ENCODE assay signal across 10 mouse cellular contexts in genomic region chr6:142040306-142041175, GRCm38 (mm10). TPM values are rescaled to one million over a fixed set of nuclear protein-coding genes. Genes with fewer than 3 reads are reported as not detected.
A peak's percentile ranks its signal among the peaks of the same experiment; 100 is the strongest.
DNase-seq lines count a peak whose midpoint lies in the region; ATAC-seq and TF ChIP-seq lines count a peak whose summit lies in the region.
"Had no signal": no experiment of that assay in that cellular context is flagged by ENCODE, and none has a peak within 500 bp of the region (broad histone marks: within the 10 kb centered on the region; RNA-seq: fewer than 3 reads in every experiment).

No protein-coding gene starts in this region.

- H3K4me1 ChIP-seq in heart, embryonic 10.5 days: no peaks in the 10 kb centered on the region
- H3K4me1 ChIP-seq in lung, embryonic 14.5 days (ENCODE audit: insufficient read depth): no peaks in the 10 kb centered on the region; the same call in none of the 2 replicates

- TF ChIP-seq CTCF in lung, embryonic 14.5 days (IDR thresholded peaks at IDR 0.05; ENCODE audit: low read depth): peak; percentile 77

- no peak overlapping the region for H3K27ac ChIP-seq in heart, embryonic 10.5 days
- no peak overlapping the region for H3K27ac ChIP-seq in lung, embryonic 14.5 days (ENCODE audit: low read depth)

- H3K4me3 ChIP-seq in heart, embryonic 10.5 days: no peak overlapping the region
- H3K4me3 ChIP-seq in lung, embryonic 14.5 days (ENCODE audit: low read depth, low read length): no peak overlapping the region

- H3K9ac ChIP-seq in lung, embryonic 14.5 days: no peak overlapping the region

- H3K27me3 ChIP-seq in heart, embryonic 10.5 days (ENCODE audit: insufficient read depth, poor library complexity, severe bottlenecking): no peaks in the 10 kb centered on the region
- H3K27me3 ChIP-seq in lung, embryonic 14.5 days (ENCODE audit: insufficient read depth, low read length): no peaks in the 10 kb centered on the region

- ATAC-seq in lung, embryonic 14.5 days (ENCODE audit: insufficient read depth): peak; percentile 72

- 57% methylated on average over 16 of the region's 16 CpGs for WGBS in heart, embryonic 10.5 days
- 41% methylated on average over 16 of the region's 16 CpGs for WGBS in lung, embryonic 14.5 days

- peak; percentile 7 for DNase-seq in heart, adult 8-10 months (ENCODE audit: low spot score)
- no peak for DNase-seq in heart, embryonic 10.5 days (ENCODE audit: low spot score)
- peak; percentile 24 for DNase-seq in c-Kit-positive CD71-positive TER-119-positive erythroid progenitor cells, embryonic 14.5 days (ENCODE audit: low spot score)
- DNase-seq in frontal cortex, postnatal 36 days (ENCODE audit: low spot score in 2 of 2): peak; percentile 11 to 57
- DNase-seq in kidney, postnatal 10 days: peak; percentile 57
- DNase-seq in lung, embryonic 14.5 days: peak; percentile 71
- DNase-seq in retina, postnatal 7 days (ENCODE audit: low read depth, low spot score): peak; percentile 8
- no peak for DNase-seq in spleen, postnatal 10 days (ENCODE audit: low spot score in 2 of 2)

- no peaks in the 10 kb centered on the region for H3K9me3 ChIP-seq in heart, embryonic 10.5 days
- no peaks in the 10 kb centered on the region for H3K9me3 ChIP-seq in lung, embryonic 14.5 days (ENCODE audit: low read depth, low read length)

- no peak overlapping the region for H3K4me2 ChIP-seq in lung, embryonic 14.5 days

- no peaks in the 10 kb centered on the region for H3K36me3 ChIP-seq in heart, embryonic 10.5 days
- no peaks in the 10 kb centered on the region for H3K36me3 ChIP-seq in lung, embryonic 14.5 days (ENCODE audit: insufficient read depth)

RNA-seq across cellular contexts. Expression of gene Gm6614, which starts 29.3 kb away (rescaled TPM):
- total RNA-seq in heart, adult 8-10 months (2022): not detected
- not detected in 2 replicates for polyA plus RNA-seq in heart, embryonic 10.5 days (2016; fragmentation: Nextera tagmentation; extraction: Ambion mirVana)
- polyA plus RNA-seq in lung, embryonic 14.5 days (2014; fragmentation: Nextera tagmentation; extraction: Ambion mirVana): 0.08 TPM in 1 of 2 replicates, not detected in the other
- total RNA-seq: adrenal gland, adult 18-20 months; layer of hippocampus, postnatal 25 days had no signal

Comparison
In these comparisons a context has a peak if more than half of its experiments do, and no peak if none do; other contexts are left out.
1. DNase-seq: peak in heart, adult 8-10 months (single experiment), c-Kit-positive CD71-positive TER-119-positive erythroid progenitor cells, embryonic 14.5 days (single experiment), frontal cortex, postnatal 36 days (2 of 2), kidney, postnatal 10 days (single experiment), lung, embryonic 14.5 days (single experiment) and retina, postnatal 7 days (single experiment); none in heart, embryonic 10.5 days (single experiment) and spleen, postnatal 10 days (0 of 2).